Mouse (Mus musculus) myocyte (in vitro differentiated cells): ENCODE measurements at regions not wholly inside any gene's neighbourhood (a gene's known extent, or its start where the extent isn't known, plus 50 kb on each side); places are given as distances from the start of the nearest gene placed in this dataset.

Source experiments
- H3K27me3 ChIP-seq: one replicate; pipeline ENCODE4 v1.6.1; 2011; ENCODE audit not compliant: control insufficient read depth, insufficient read depth, insufficient read length
- H3K36me3 ChIP-seq: one replicate; pipeline ENCODE4 v1.6.1; 2011; ENCODE audit not compliant: control insufficient read depth, insufficient read depth
- H3K4me2 ChIP-seq: one replicate; pipeline ENCODE4 v1.6.1; 2011; ENCODE audit warnings: low read depth, control low read depth
- H3K4me3 ChIP-seq: one replicate; pipeline ENCODE4 v1.5.1; 2011; ENCODE audit warnings: mild to moderate bottlenecking, control low read depth, moderate library complexity
- H3K79me2 ChIP-seq: one replicate; pipeline ENCODE4 v1.6.1; 2011; ENCODE audit not compliant: control insufficient read depth, insufficient read depth
- H3ac ChIP-seq: one replicate; pipeline ENCODE4 v1.6.1; 2011; ENCODE audit not compliant: control insufficient read depth, insufficient read length
- CEBPB ChIP-seq: IDR thresholded peaks from 2 replicates; pipeline ENCODE4 v1.6.1; 2011; ENCODE audit warnings: mild to moderate bottlenecking, moderate library complexity; ENCODE audit not compliant: poor library complexity, insufficient read depth, severe bottlenecking
- E2F4 ChIP-seq: IDR thresholded peaks from one replicate; pipeline ENCODE4 v1.6.1; 2011; ENCODE audit warnings: mild to moderate bottlenecking, control low read depth, moderate library complexity; ENCODE audit not compliant: insufficient read depth
- MAX ChIP-seq: IDR thresholded peaks from one replicate; pipeline ENCODE4 v1.6.1; 2011; ENCODE audit warnings: low read depth, mild to moderate bottlenecking, control low read depth
- MYOD1 ChIP-seq, 3 experiments: IDR thresholded peaks; one replicate each; pipeline ENCODE4 v1.6.1; 2011; ENCODE audit warnings: control low read depth in 2 of 3, low read depth in 2 of 3, mild to moderate bottlenecking in 2 of 3, moderate library complexity in 1 of 3; ENCODE audit not compliant: insufficient read length in 2 of 3, control insufficient read depth in 1 of 3
- MYOG ChIP-seq, 3 experiments: IDR thresholded peaks; one replicate each; pipeline ENCODE4 v1.6.1; 2011; ENCODE audit warnings: control low read depth in 2 of 3, low read depth in 2 of 3, mild to moderate bottlenecking in 2 of 3; ENCODE audit not compliant: insufficient read length in 2 of 3, control insufficient read depth in 1 of 3, insufficient read depth in 1 of 3
- POLR2A ChIP-seq: IDR thresholded peaks from one replicate; pipeline ENCODE4 v1.6.1; 2011; ENCODE audit warnings: low read depth, mild to moderate bottlenecking, control low read depth, moderate library complexity; ENCODE audit not compliant: insufficient read length
- POLR2AphosphoS2 ChIP-seq: IDR thresholded peaks from one replicate; pipeline ENCODE4 v1.6.1; 2011; ENCODE audit warnings: low read depth, control low read depth; ENCODE audit not compliant: insufficient read length
- REST ChIP-seq: IDR thresholded peaks from one replicate; pipeline ENCODE4 v1.6.1; 2011; ENCODE audit warnings: mild to moderate bottlenecking, control low read depth, moderate library complexity; ENCODE audit not compliant: insufficient read depth, insufficient read length
- SRF ChIP-seq: IDR thresholded peaks from one replicate; pipeline ENCODE4 v1.6.1; 2011; ENCODE audit warnings: low read depth; ENCODE audit not compliant: control insufficient read depth, insufficient read length
- TCF12 ChIP-seq: IDR thresholded peaks from one replicate; pipeline ENCODE4 v1.6.1; 2011; ENCODE audit warnings: mild to moderate bottlenecking, control low read depth; ENCODE audit not compliant: poor library complexity, insufficient read depth, severe bottlenecking
- TCF3 ChIP-seq: IDR thresholded peaks from one replicate; pipeline ENCODE4 v1.6.1; 2011; ENCODE audit warnings: low read depth, control low read depth; ENCODE audit not compliant: insufficient read length
- USF1 ChIP-seq: IDR thresholded peaks from one replicate; pipeline ENCODE4 v1.6.1; 2011; ENCODE audit warnings: low read depth, mild to moderate bottlenecking, control low read depth, moderate library complexity

DNA sequence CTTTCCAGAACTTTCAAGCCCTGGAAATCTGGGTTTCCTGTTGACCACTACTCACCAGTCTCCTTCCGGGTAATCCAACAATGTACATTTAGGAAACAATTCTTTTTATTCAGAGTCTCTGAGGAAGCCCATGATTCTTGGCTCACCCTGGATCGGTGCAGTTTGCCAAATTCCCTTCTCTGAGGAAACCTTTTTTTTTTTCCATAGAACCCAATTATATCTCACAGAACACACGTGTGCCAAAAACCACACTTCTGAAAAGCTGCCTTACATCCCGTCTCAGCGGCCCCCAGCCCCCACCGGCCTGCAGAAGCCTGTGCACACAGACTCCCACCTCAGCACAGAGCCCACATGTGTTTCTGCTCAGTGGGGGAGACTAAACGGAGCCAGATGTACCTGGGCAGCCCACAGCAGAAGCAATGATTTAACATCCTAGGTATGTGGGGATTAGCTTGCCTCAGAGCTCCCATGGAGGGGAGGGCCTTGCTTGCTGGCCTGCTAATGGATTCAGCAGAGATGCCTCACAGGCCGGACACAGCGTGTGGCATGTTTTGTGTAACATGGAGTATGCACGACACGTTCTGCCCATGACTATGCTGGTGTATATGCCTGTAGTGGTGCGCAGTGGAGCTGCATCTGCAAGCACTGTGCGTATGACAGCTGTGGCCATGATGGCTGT, 413.7 kb downstream of the Rps24 start:
- H3ac ChIP-seq, result no peak overlapping the region
- no peaks in the 10 kb centered on the region for H3K79me2 ChIP-seq
- no peaks in the 10 kb centered on the region for H3K27me3 ChIP-seq
- no peak overlapping the region for H3K4me3 ChIP-seq
- no peaks in the 10 kb centered on the region for H3K36me3 ChIP-seq
- H3K4me2 ChIP-seq, result no peak overlapping the region
- TF ChIP-seq REST (no peak), SRF (no peak), USF1 (no peak), MYOD1 (IDR thresholded peaks at IDR 0.05; ENCODE audit: control insufficient read depth in 1 of 3, insufficient read length in 2 of 3, low read depth in 2 of 3) (no peak), POLR2AphosphoS2 (no peak)

- H3ac ChIP-seq, result no peak overlapping the region
- no peak for TF ChIP-seq TCF3
- no peak for TF ChIP-seq REST
- no peak for TF ChIP-seq CEBPB
- no peak for TF ChIP-seq USF1
- TF ChIP-seq MAX, result no peak
- TF ChIP-seq E2F4, result no peak
- TF ChIP-seq POLR2AphosphoS2, result no peak
- no peak for TF ChIP-seq TCF12
- TF ChIP-seq SRF, result no peak
- no peak for TF ChIP-seq POLR2A
- TF ChIP-seq MYOD1 (IDR thresholded peaks at IDR 0.05; ENCODE audit: control insufficient read depth in 1 of 3, insufficient read length in 2 of 3, low read depth in 2 of 3), result no peak
- TF ChIP-seq MYOG (IDR thresholded peaks at IDR 0.05; ENCODE audit: control insufficient read depth in 1 of 3, insufficient read depth in 1 of 3, insufficient read length in 2 of 3, low read depth in 2 of 3), result no peak
- H3K79me2 ChIP-seq, result no peaks in the 10 kb centered on the region
- peaks cover 5% of the 10 kb centered on the region for H3K27me3 ChIP-seq
- H3K4me3 ChIP-seq, result no peak overlapping the region
- no peaks in the 10 kb centered on the region for H3K36me3 ChIP-seq
- no peak overlapping the region for H3K4me2 ChIP-seq
Observed at GRCm38 (mm10) chr14:24901726-24902125, 414.8 kb downstream of the Rps24 start.

DNA sequence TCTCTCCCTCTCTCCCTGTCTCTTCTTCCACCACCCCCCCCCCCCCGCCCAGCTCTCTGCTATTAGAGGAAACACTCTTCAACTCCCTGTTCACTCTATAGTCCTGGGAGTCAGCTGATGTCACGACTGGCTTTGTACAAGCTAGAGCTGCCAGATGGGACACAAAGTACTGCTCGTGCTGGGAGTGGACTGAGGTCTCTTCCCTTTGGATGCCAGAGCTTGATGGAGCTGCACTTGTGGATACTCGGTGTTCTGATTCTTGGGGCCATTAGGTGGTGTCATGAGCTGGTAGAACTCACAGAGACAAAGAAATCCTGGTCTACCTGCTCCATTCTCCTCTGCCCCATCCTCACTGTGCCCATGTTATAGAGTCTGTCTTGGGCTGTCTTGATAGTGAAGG, 415.9 kb downstream of the Rps24 start:
- TF ChIP-seq POLR2A, result no peak
- TF ChIP-seq E2F4, result no peak
- no peak for TF ChIP-seq MYOD1 (IDR thresholded peaks at IDR 0.05; ENCODE audit: control insufficient read depth in 1 of 3, insufficient read length in 2 of 3, low read depth in 2 of 3)
- TF ChIP-seq MAX, result no peak
- TF ChIP-seq REST, result no peak
- Histone ChIP-seq H3K4me3 (no peak overlapping the region), H3K36me3 (no peaks in the 10 kb centered on the region), H3K79me2 (no peaks in the 10 kb centered on the region), H3K4me2 (no peak overlapping the region), H3K27me3 (peaks cover 14% of the 10 kb centered on the region), H3ac (no peak overlapping the region)

- H3ac ChIP-seq, result no peak overlapping the region
- H3K27me3 ChIP-seq, result peaks cover 33% of the 10 kb centered on the region
- H3K79me2 ChIP-seq, result no peaks in the 10 kb centered on the region
- no peaks in the 10 kb centered on the region for H3K36me3 ChIP-seq
- no peak overlapping the region for H3K4me3 ChIP-seq
- no peak overlapping the region for H3K4me2 ChIP-seq
- TF ChIP-seq TCF3 (no peak), USF1 (no peak), REST (no peak), E2F4 (no peak), SRF (no peak), POLR2A (no peak)
Observed at GRCm38 (mm10) chr14:24904712-24905111, 417.8 kb downstream of the Rps24 start.

- Histone ChIP-seq H3K36me3 (no peaks in the 10 kb centered on the region), H3K4me2 (no peak overlapping the region), H3ac (no peak overlapping the region), H3K79me2 (no peaks in the 10 kb centered on the region), H3K4me3 (no peak overlapping the region), H3K27me3 (peaks cover 45% of the 10 kb centered on the region)
- TF ChIP-seq TCF3 (no peak), SRF (no peak), REST (no peak), USF1 (no peak), POLR2AphosphoS2 (no peak), MYOD1 (IDR thresholded peaks at IDR 0.05; ENCODE audit: control insufficient read depth in 1 of 3, insufficient read length in 2 of 3, low read depth in 2 of 3) (no peak), TCF12 (no peak), MAX (no peak), E2F4 (no peak), MYOG (IDR thresholded peaks at IDR 0.05; ENCODE audit: control insufficient read depth in 1 of 3, insufficient read depth in 1 of 3, insufficient read length in 2 of 3, low read depth in 2 of 3) (no peak)
Observed at GRCm38 (mm10) chr14:24906916-24907315, 420.0 kb downstream of the Rps24 start.
